In the genomic region with DNA sequence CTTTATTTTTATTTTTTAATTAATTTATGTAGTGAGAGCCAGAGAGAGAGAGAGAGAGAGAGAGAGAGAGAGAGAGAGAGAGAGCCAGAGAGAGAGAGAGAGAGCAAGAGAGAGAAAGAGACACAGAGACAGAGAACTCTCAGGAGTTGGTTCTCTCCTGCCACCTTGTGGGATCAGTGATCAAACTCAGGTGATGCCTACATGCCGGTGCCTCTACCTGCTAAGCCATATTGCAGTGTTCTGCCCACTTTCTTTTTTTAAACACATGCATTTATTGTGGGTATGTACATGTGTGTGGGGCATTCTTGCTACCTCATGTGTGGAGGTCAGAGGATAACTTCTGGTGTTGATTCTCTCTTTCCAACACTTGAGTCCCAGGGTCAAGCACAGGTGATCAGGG, we compare ENCODE assay signal across 22 mouse cellular contexts. TPM values are rescaled to one million over a fixed set of nuclear protein-coding genes. Genes with fewer than 3 reads are reported as not detected.
DNase-seq lines count a peak whose midpoint lies in the region; ATAC-seq and TF ChIP-seq lines count a peak whose summit lies in the region.
"Had no signal": no experiment of that assay in that cellular context is flagged by ENCODE, and none has a peak within 500 bp of the region (broad histone marks: within the 10 kb centered on the region; RNA-seq: fewer than 3 reads in every experiment).

No protein-coding gene starts in this region.

- no peaks in the 10 kb centered on the region for H3K36me3 ChIP-seq in heart, adult 2 months (ENCODE audit: control insufficient read depth, insufficient read depth, low read length)
- no peaks in the 10 kb centered on the region for H3K36me3 ChIP-seq in lung, postnatal 0 days (ENCODE audit: insufficient read depth, low read length)
- H3K36me3 ChIP-seq in small intestine, adult 2 months (ENCODE audit: control insufficient read depth, insufficient read depth, low read length), result no peaks in the 10 kb centered on the region
- H3K36me3 ChIP-seq: hindbrain, embryonic 13.5 days; liver, embryonic 13.5 days; midbrain, embryonic 12.5 days; neural tube, embryonic 15.5 days; stomach, embryonic 15.5 days had no signal

- intact Hi-C loops in heart, adult 2 months (cut with DNase I), result no loop called here
- intact Hi-C loops in heart, postnatal 36 days (cut with DNase I), result no loop called here
- intact Hi-C loops in left cerebral cortex, postnatal 4 days (cut with DNase I), result no loop called here

- 88% methylated on average over 1 of the region's 1 CpGs for WGBS in heart, adult 2 months
- 91% methylated on average over 1 of the region's 1 CpGs for WGBS in lung, postnatal 0 days
- WGBS in small intestine, adult 2 months, result 48% methylated on average over 1 of the region's 1 CpGs

- no peak for TF ChIP-seq POLR2A in heart, adult 2 months (IDR thresholded peaks at IDR 0.05; ENCODE audit: insufficient read depth, low read depth, low read length)
- no peak for TF ChIP-seq POLR2A in small intestine, adult 2 months (IDR thresholded peaks at IDR 0.05; ENCODE audit: low read depth, low read length)

- H3K9ac ChIP-seq in heart, adult 2 months (ENCODE audit: low read depth, low read length), result no peak overlapping the region
- H3K9ac ChIP-seq in lung, postnatal 0 days (replicated peaks; ENCODE audit: low read depth), result no peak overlapping the region
- H3K9ac ChIP-seq: hindbrain, embryonic 13.5 days; liver, embryonic 13.5 days; midbrain, embryonic 12.5 days; neural tube, embryonic 15.5 days; stomach, embryonic 15.5 days had no signal

- TF ChIP-seq EP300 in heart, adult 2 months (IDR thresholded peaks at IDR 0.05; ENCODE audit: insufficient read depth, low read depth, low read length), result no peak
- no peak for TF ChIP-seq EP300 in lung, postnatal 0 days (IDR thresholded peaks at IDR 0.05)

- no peaks in the 10 kb centered on the region for H3K27me3 ChIP-seq in heart, adult 2 months (ENCODE audit: control insufficient read depth, insufficient read depth, low read length)
- no peaks in the 10 kb centered on the region for H3K27me3 ChIP-seq in lung, postnatal 0 days (replicated peaks; ENCODE audit: insufficient read depth, low read length)
- no peaks in the 10 kb centered on the region for H3K27me3 ChIP-seq in small intestine, adult 2 months (ENCODE audit: control insufficient read depth, insufficient read depth, low read length)
- H3K27me3 ChIP-seq: hindbrain, embryonic 13.5 days; liver, embryonic 13.5 days; midbrain, embryonic 12.5 days; neural tube, embryonic 15.5 days; stomach, embryonic 15.5 days had no signal

- H3K4me3 ChIP-seq in heart, adult 2 months, result no peak overlapping the region
- no peak overlapping the region for H3K4me3 ChIP-seq in lung, postnatal 0 days (ENCODE audit: low read depth, low read length)
- H3K4me3 ChIP-seq in small intestine, adult 2 months (ENCODE audit: low read depth, low read length), result no peak overlapping the region
- H3K4me3 ChIP-seq: erythroblast, embryonic 14.5 days; hindbrain, embryonic 13.5 days; liver, embryonic 13.5 days; midbrain, embryonic 12.5 days; neural tube, embryonic 15.5 days; stomach, embryonic 15.5 days had no signal

- H3K4me2 ChIP-seq in lung, postnatal 0 days (replicated peaks; ENCODE audit: low read depth, low read length), result no peak overlapping the region
- H3K4me2 ChIP-seq: hindbrain, embryonic 13.5 days; liver, embryonic 13.5 days; midbrain, embryonic 12.5 days; neural tube, embryonic 15.5 days; stomach, embryonic 15.5 days had no signal

- H3K9me3 ChIP-seq in lung, postnatal 0 days (ENCODE audit: low read length), result no peaks in the 10 kb centered on the region; the same call in 1 of the 2 replicates
- H3K9me3 ChIP-seq: liver, embryonic 13.5 days; neural tube, embryonic 15.5 days; stomach, embryonic 15.5 days had no signal

- DNase-seq in heart, adult 2 months, result no peak
- DNase-seq in heart, postnatal 36 days, result no peak
- no peak for DNase-seq in lung, postnatal 0 days (ENCODE audit: low spot score)
- no peak for DNase-seq in lung, postnatal 14 days
- DNase-seq in ES-CJ7 (ENCODE audit: low read depth, low spot score), result peak; percentile 7
- DNase-seq in frontal cortex, postnatal 10 days (ENCODE audit: low spot score in 2 of 2), result no peak
- no peak for DNase-seq in left cerebral cortex, postnatal 4 days
- DNase-seq: adrenal gland, postnatal 10 days; cerebellum, adult 18-20 months; cerebellum, postnatal 36 days; kidney, postnatal 14 days; liver, embryonic 13.5 days; retina, postnatal 1 day had no signal

- H3K79me2 ChIP-seq in heart, adult 2 months (replicated peaks; ENCODE audit: control insufficient read depth, insufficient read depth, low read length), result no peaks in the 10 kb centered on the region

- H3K4me1 ChIP-seq in heart, adult 2 months (ENCODE audit: control insufficient read depth, insufficient read depth, low read length), result no peaks in the 10 kb centered on the region
- no peaks in the 10 kb centered on the region for H3K4me1 ChIP-seq in lung, postnatal 0 days (ENCODE audit: insufficient read depth, low read depth, low read length)
- H3K4me1 ChIP-seq in small intestine, adult 2 months (ENCODE audit: control insufficient read depth, insufficient read depth, insufficient read length, low read length), result no peaks in the 10 kb centered on the region
- H3K4me1 ChIP-seq: hindbrain, embryonic 13.5 days; liver, embryonic 13.5 days; midbrain, embryonic 12.5 days; neural tube, embryonic 15.5 days; stomach, embryonic 15.5 days had no signal

- H3K27ac ChIP-seq in heart, adult 2 months, result no peak overlapping the region
- H3K27ac ChIP-seq in lung, postnatal 0 days (ENCODE audit: low read length), result no peak overlapping the region
- H3K27ac ChIP-seq in small intestine, adult 2 months (ENCODE audit: insufficient read depth, low read depth, low read length), result no peak overlapping the region
- H3K27ac ChIP-seq: hindbrain, embryonic 13.5 days; liver, embryonic 13.5 days; macrophage; midbrain, embryonic 12.5 days; neural tube, embryonic 15.5 days; stomach, embryonic 15.5 days had no signal

- TF ChIP-seq CTCF in heart, adult 2 months (IDR thresholded peaks at IDR 0.05), result peak; percentile 50
- peak; percentile 50 for TF ChIP-seq CTCF in lung, postnatal 0 days (IDR thresholded peaks at IDR 0.05)
- peak; percentile 21; the same call in 1 of the 2 replicates for TF ChIP-seq CTCF in small intestine, adult 2 months (IDR thresholded peaks at IDR 0.05; ENCODE audit: extremely low read depth, insufficient read length, insufficient replicate concordance, low read depth, low read length)

- no peak for ATAC-seq in lung, postnatal 0 days
- ATAC-seq: forebrain, embryonic 16.5 days; intestine, embryonic 16.5 days had no signal

RNA-seq across cellular contexts. Expression of gene Gsap, which starts 32.4 kb away (rescaled TPM):
- 1 to 10 TPM; 3.5 to 3.7 TPM for total RNA-seq in heart, adult 2 months (2021)
- 1.7 and 4.7 TPM in 2 replicates for polyA plus RNA-seq in heart, adult 2 months (2012; rRNA removed)
- 1 to 10 TPM; 4.2 to 4.5 TPM for total RNA-seq in heart, postnatal 36 days (2021)
- 44.6 and 44.9 TPM in 2 replicates for polyA plus RNA-seq in lung, postnatal 0 days (2015; fragmentation: Nextera tagmentation; extraction: Ambion mirVana)
- 0.47 and 0.68 TPM in 2 replicates for polyA plus RNA-seq in small intestine, adult 2 months (2012; rRNA removed)
- 10 to 100 TPM; 11.4 to 12.0 TPM for total RNA-seq in left cerebral cortex, postnatal 4 days (2021)
